Mouse (Mus musculus) liver, embryonic 11.5 days (tissue): ENCODE results near the gene Wdr70. TPM values are rescaled to one million over a fixed set of nuclear protein-coding genes. Genes with fewer than 3 reads are reported as not detected.

Source experiments
- ATAC-seq: fragments of 200-750 bp; cut with Nextera tagmentation; replicated peaks from 2 replicates; pipeline ENCODE4 v1.8.0; 2017; ENCODE audit warnings: moderate number of reproducible peaks, mild to moderate bottlenecking, moderate TSS enrichment, moderate library complexity; ENCODE audit not compliant: low FRiP score
- DNase-seq: peaks from one replicate; pipeline ENCODE4 v3.0.0-alpha.2; 2017; ENCODE audit warnings: low spot score
- H3K27ac ChIP-seq: fragments of 300-500 bp; sonication (generic); 2 replicates; pipeline ENCODE4 v1.5.1; 2014; ENCODE audit warnings: mild to moderate bottlenecking, low read depth, low read length, control low read depth
- H3K27me3 ChIP-seq: fragments of 300-500 bp; sonication (generic); replicated peaks from 2 replicates; pipeline ENCODE4 v1.6.1; 2014; ENCODE audit warnings: low read length, mixed read lengths; ENCODE audit not compliant: control insufficient read depth, insufficient read depth
- H3K36me3 ChIP-seq: fragments of 300-500 bp; sonication (generic); 2 replicates; pipeline ENCODE4 v1.6.1; 2014; ENCODE audit warnings: mild to moderate bottlenecking, low read length, moderate library complexity, mixed read lengths; ENCODE audit not compliant: control insufficient read depth, insufficient read depth
- H3K4me1 ChIP-seq: fragments of 300-500 bp; sonication (generic); replicated peaks from 2 replicates; pipeline ENCODE4 v1.6.1; 2014; ENCODE audit warnings: low read length, mixed read lengths; ENCODE audit not compliant: control insufficient read depth, insufficient read depth
- H3K4me2 ChIP-seq: fragments of 300-500 bp; sonication (generic); 2 replicates; pipeline ENCODE4 v1.6.1; 2014; ENCODE audit warnings: mild to moderate bottlenecking, control low read depth, moderate library complexity
- H3K4me3 ChIP-seq: fragments of 300-500 bp; sonication (generic); 2 replicates; pipeline ENCODE4 v1.5.1; 2014; ENCODE audit warnings: low read depth, low read length, control low read depth
- H3K9ac ChIP-seq: fragments of 300-500 bp; sonication (generic); 2 replicates; pipeline ENCODE4 v1.6.1; 2014; ENCODE audit warnings: low read depth, low read length, control low read depth
- H3K9me3 ChIP-seq: fragments of 300-500 bp; sonication (generic); 2 replicates; pipeline ENCODE4 v1.6.1; 2016; ENCODE audit warnings: low read length, inconsistent platforms, mixed read lengths; ENCODE audit not compliant: control insufficient read depth
- WGBS: fragments of 180-500 bp; shearing (Covaris S2); extraction: QIAGEN DNeasy Blood & Tissue Kit; methylation state at CpG from one replicate; pipeline ENCODE4 v1.1.7; 2014; 5-methylcytosine and 5-hydroxymethylcytosine counted together
- polyA plus RNA-seq: library from polyadenylated mRNA; unstranded; fragments of >200 nt; fragmentation: Nextera tagmentation; extraction: Ambion mirVana; gene quantifications from 2 replicates; pipeline ENCODE4 v1.2.1, GENCODE M21; 2014

The Wdr70 gene
- polyA plus RNA-seq = 49.1 and 51.5 TPM in 2 replicates

- 2% methylated on average over 56 of the region's 56 CpGs for WGBS
- peak within 1 kb of the TSS; percentile 68 for H3K4me2 ChIP-seq
These were observed at the start of gene Wdr70 for GRCm38 (mm10) chr15:8098774-8099749. Wdr70 (minus strand) TSS chr15:8099209.

GRCm38 (mm10) chr15:8135606-8136005 lies 36.6 kb upstream of the Wdr70 start:
- 87% methylated on average over 5 of the region's 5 CpGs for WGBS
- no peak for ATAC-seq
- H3K27me3 ChIP-seq = no peaks in the 10 kb centered on the region
- no peaks in the 10 kb centered on the region for H3K4me1 ChIP-seq
- H3K4me2 ChIP-seq = no peak overlapping the region
- peaks cover 55% of the 10 kb centered on the region for H3K36me3 ChIP-seq
- H3K9me3 ChIP-seq = no peaks in the 10 kb centered on the region
- H3K4me3 ChIP-seq = no peak overlapping the region
- H3K9ac ChIP-seq = no peak overlapping the region
- H3K27ac ChIP-seq = no peak overlapping the region
- DNase-seq = no peak

More at GRCm38 (mm10) chr15:8098774-8099749, at the start of gene Wdr70:
- ATAC-seq = peak; percentile 88
- DNase-seq = peak; percentile 99
- no peaks in the 10 kb centered on the region for H3K4me1 ChIP-seq
- no peaks in the 10 kb centered on the region for H3K27me3 ChIP-seq
- no peak within 1 kb of the TSS for H3K27ac ChIP-seq
- no peaks in the 10 kb centered on the region for H3K9me3 ChIP-seq
- H3K4me3 ChIP-seq = peak within 1 kb of the TSS; percentile 90
- peak within 1 kb of the TSS; percentile 86 for H3K9ac ChIP-seq
- peaks cover 5% of the 10 kb centered on the region; the same call in 1 of the 2 replicates for H3K36me3 ChIP-seq

- Histone ChIP-seq H3K4me1 (no peaks in the 10 kb centered on the region), H3K27me3 (no peaks in the 10 kb centered on the region), H3K4me3 (no peak overlapping the region), H3K4me2 (no peak overlapping the region), H3K36me3 (peaks cover 57% of the 10 kb centered on the region), H3K9ac (no peak overlapping the region), H3K27ac (no peak overlapping the region), H3K9me3 (no peaks in the 10 kb centered on the region)
- ATAC-seq (no peak), DNase-seq (no peak)
These were observed 32.8 kb upstream of the Wdr70 start for GRCm38 (mm10) chr15:8131761-8132160.

GRCm38 (mm10) chr15:8131268-8131667 lies 32.3 kb upstream of the Wdr70 start:
- H3K27me3 ChIP-seq = no peaks in the 10 kb centered on the region
- H3K9me3 ChIP-seq = no peaks in the 10 kb centered on the region
- 93% methylated on average over 3 of the region's 3 CpGs for WGBS
- H3K4me1 ChIP-seq = no peaks in the 10 kb centered on the region
- H3K4me2 ChIP-seq = no peak overlapping the region
- no peak overlapping the region for H3K9ac ChIP-seq
- H3K36me3 ChIP-seq = peaks cover 56% of the 10 kb centered on the region
- DNase-seq = no peak
- ATAC-seq = no peak
- no peak overlapping the region for H3K27ac ChIP-seq
- no peak overlapping the region for H3K4me3 ChIP-seq

- H3K9me3 ChIP-seq = no peaks in the 10 kb centered on the region
- no peak overlapping the region for H3K4me2 ChIP-seq
- no peak overlapping the region for H3K4me3 ChIP-seq
- no peaks in the 10 kb centered on the region for H3K4me1 ChIP-seq
- WGBS = 78% methylated on average over 1 of the region's 1 CpGs
- no peak for DNase-seq
- no peaks in the 10 kb centered on the region for H3K27me3 ChIP-seq
- no peak overlapping the region for H3K27ac ChIP-seq
- no peak overlapping the region for H3K9ac ChIP-seq
- H3K36me3 ChIP-seq = peaks cover 45% of the 10 kb centered on the region
- ATAC-seq = no peak
These were observed 30.3 kb upstream of the Wdr70 start for GRCm38 (mm10) chr15:8129281-8129680.

- Histone ChIP-seq H3K4me1 (peaks cover 7% of the 10 kb centered on the region), H3K36me3 (peaks cover 17% of the 10 kb centered on the region), H3K27me3 (no peaks in the 10 kb centered on the region), H3K4me3 (peak overlapping the region; percentile 72), H3K9me3 (no peaks in the 10 kb centered on the region), H3K4me2 (peak overlapping the region; percentile 63), H3K27ac (peak overlapping the region; percentile 75; the same call in 1 of the 2 replicates), H3K9ac (peak overlapping the region; percentile 86)
- no peak for ATAC-seq
- 1% methylated on average over 8 of the region's 8 CpGs for WGBS
- DNase-seq = no peak
These were observed 10.8 kb upstream of the Wdr70 start for GRCm38 (mm10) chr15:8109782-8110181.

GRCm38 (mm10) chr15:8108966-8109743 lies 10.1 kb upstream of the Wdr70 start, which contains the start of gene Nup155:
Nup155 (plus strand) TSS chr15:8109273.
- WGBS = under 1% methylated on average over 54 of the region's 54 CpGs
- DNase-seq (peak; percentile 93), ATAC-seq (peak; percentile 95)
- peaks cover 7% of the 10 kb centered on the region for H3K4me1 ChIP-seq
- peak within 1 kb of the TSS; percentile 65 for H3K4me2 ChIP-seq
- H3K9me3 ChIP-seq = no peaks in the 10 kb centered on the region
- H3K27me3 ChIP-seq = no peaks in the 10 kb centered on the region
- peak within 1 kb of the TSS; percentile 75 for H3K27ac ChIP-seq
- peak within 1 kb of the TSS; percentile 72 for H3K4me3 ChIP-seq
- peak within 1 kb of the TSS; percentile 86 for H3K9ac ChIP-seq
- H3K36me3 ChIP-seq = peaks cover 17% of the 10 kb centered on the region

GRCm38 (mm10) chr15:8108360-8108965 lies 9.5 kb upstream of the Wdr70 start:
- DNase-seq (no peak), ATAC-seq (peak; percentile 22)
- H3K9me3 ChIP-seq = no peaks in the 10 kb centered on the region
- peaks cover 7% of the 10 kb centered on the region for H3K4me1 ChIP-seq
- WGBS = 44% methylated on average over 19 of the region's 19 CpGs
- H3K27ac ChIP-seq = peak overlapping the region; percentile 75
- H3K36me3 ChIP-seq = peaks cover 12% of the 10 kb centered on the region
- no peaks in the 10 kb centered on the region for H3K27me3 ChIP-seq
- peak overlapping the region; percentile 72 for H3K4me3 ChIP-seq
- peak overlapping the region; percentile 86 for H3K9ac ChIP-seq
- peak overlapping the region; percentile 65 for H3K4me2 ChIP-seq
